Mouse (Mus musculus) neural tube, embryonic 11.5 days (tissue): ENCODE results near the gene Rasgrp2. TPM values are rescaled to one million over a fixed set of nuclear protein-coding genes. Genes with fewer than 3 reads are reported as not detected.

Experiments
- ATAC-seq: fragments of 200-750 bp; cut with Nextera tagmentation; 2 replicates; pipeline ENCODE4 v1.8.0; 2017; ENCODE audit warnings: moderate number of reproducible peaks, mild to moderate bottlenecking, moderate TSS enrichment, moderate library complexity; ENCODE audit not compliant: insufficient read depth, low FRiP score, low TSS enrichment
- DNase-seq: peaks from one replicate; pipeline ENCODE4 v3.0.0-alpha.2; 2015; ENCODE audit warnings: low spot score
- H3K27ac ChIP-seq: fragments of 300-500 bp; sonication (generic); 2 replicates; pipeline ENCODE4 v1.5.1; 2014; ENCODE audit warnings: low read depth, mild to moderate bottlenecking, low read length
- H3K27me3 ChIP-seq: fragments of 300-500 bp; sonication (generic); 2 replicates; pipeline ENCODE4 v1.6.1; 2014; ENCODE audit warnings: mild to moderate bottlenecking, low read length, mixed read lengths; ENCODE audit not compliant: control insufficient read depth, insufficient read depth
- H3K36me3 ChIP-seq: fragments of 300-500 bp; sonication (generic); 2 replicates; pipeline ENCODE4 v1.6.1; 2014; ENCODE audit warnings: mild to moderate bottlenecking, low read length, moderate library complexity, mixed read lengths; ENCODE audit not compliant: control insufficient read depth, insufficient read depth
- H3K4me1 ChIP-seq: fragments of 300-500 bp; sonication (generic); 2 replicates; pipeline ENCODE4 v1.6.1; 2014; ENCODE audit warnings: low read length, mixed read lengths; ENCODE audit not compliant: control insufficient read depth, insufficient read depth
- H3K4me2 ChIP-seq: fragments of 300-500 bp; sonication (generic); 2 replicates; pipeline ENCODE4 v1.6.1; 2014; ENCODE audit warnings: low read depth, mild to moderate bottlenecking, moderate library complexity
- H3K4me3 ChIP-seq: fragments of 300-500 bp; sonication (generic); 2 replicates; pipeline ENCODE4 v1.5.1; 2014; ENCODE audit warnings: low read depth, low read length
- H3K9ac ChIP-seq: fragments of 300-500 bp; sonication (generic); 2 replicates; pipeline ENCODE4 v1.6.1; 2014; ENCODE audit warnings: mild to moderate bottlenecking, low read length
- H3K9me3 ChIP-seq: fragments of 300-500 bp; sonication (generic); 2 replicates; pipeline ENCODE4 v1.6.1; 2016; ENCODE audit warnings: low read length; ENCODE audit not compliant: control insufficient read depth
- WGBS: fragments of 180-500 bp; shearing (Covaris S2); extraction: QIAGEN DNeasy Blood & Tissue Kit; methylation state at CpG from one replicate; pipeline ENCODE4 v1.1.7; 2014; 5-methylcytosine and 5-hydroxymethylcytosine counted together
- polyA plus RNA-seq: library from polyadenylated mRNA; unstranded; fragments of >200 nt; fragmentation: Nextera tagmentation; extraction: Ambion mirVana; gene quantifications from 2 replicates; pipeline ENCODE4 v1.2.1, GENCODE M21; 2014

The Rasgrp2 gene
- polyA plus RNA-seq, 1 experiment from 2014 or later, result 17.6 TPM

DNA sequence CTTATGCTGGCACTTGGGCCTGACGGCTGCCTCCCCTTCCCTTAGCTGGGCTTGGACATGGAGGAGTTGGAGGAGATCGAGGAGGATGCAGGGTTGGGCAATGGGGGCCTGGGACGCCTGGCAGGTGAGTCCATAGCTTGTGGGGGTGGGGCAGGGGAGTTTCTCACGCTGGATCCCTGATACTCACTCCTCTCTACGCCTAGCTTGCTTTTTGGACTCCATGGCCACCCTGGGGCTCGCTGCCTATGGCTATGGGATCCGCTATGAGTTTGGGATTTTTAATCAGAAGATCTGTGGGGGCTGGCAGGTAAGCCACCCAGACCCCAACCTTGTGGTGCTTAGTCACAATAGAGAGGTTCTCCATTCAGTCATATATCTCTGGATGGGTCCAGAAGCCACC lies 13.3 kb upstream of the Rasgrp2 start:
- Histone ChIP-seq H3K9ac (no peak overlapping the region), H3K9me3 (no peaks in the 10 kb centered on the region), H3K27ac (no peak overlapping the region), H3K27me3 (no peaks in the 10 kb centered on the region), H3K36me3 (no peaks in the 10 kb centered on the region), H3K4me1 (0 out of 2 replicates have a peak, but pooled peaks cover 7% of the 10 kb centered on the region), H3K4me3 (no peak overlapping the region), H3K4me2 (no peak overlapping the region)
- no peak for DNase-seq
- 87% methylated on average over 7 of the region's 7 CpGs for WGBS
- no peak for ATAC-seq

DNA sequence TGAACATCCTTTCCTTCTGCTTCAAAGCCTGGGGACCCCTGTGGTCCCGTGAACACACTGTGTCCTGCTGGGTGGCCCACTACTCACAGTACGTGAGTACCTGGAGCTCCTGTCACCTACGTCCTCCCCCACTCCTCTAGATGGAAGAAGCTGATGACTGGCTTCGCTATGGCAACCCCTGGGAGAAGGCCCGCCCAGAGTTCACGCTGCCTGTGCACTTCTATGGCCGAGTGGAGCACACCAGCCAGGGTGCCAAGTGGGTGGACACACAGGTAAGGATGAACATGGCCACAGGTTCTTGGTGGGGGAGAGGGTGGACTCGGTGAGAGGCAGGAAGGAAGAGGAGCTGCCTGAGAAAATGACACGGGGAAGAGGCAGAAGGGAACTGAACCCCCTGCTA lies 12.9 kb upstream of the Rasgrp2 start:
- no peaks in the 10 kb centered on the region for H3K9me3 ChIP-seq
- ATAC-seq, result no peak
- H3K4me1 ChIP-seq, result 0 out of 2 replicates have a peak, but pooled peaks cover 7% of the 10 kb centered on the region
- 67% methylated on average over 9 of the region's 9 CpGs for WGBS
- no peak overlapping the region for H3K4me3 ChIP-seq
- no peak overlapping the region for H3K4me2 ChIP-seq
- H3K27me3 ChIP-seq, result no peaks in the 10 kb centered on the region
- H3K36me3 ChIP-seq, result no peaks in the 10 kb centered on the region
- no peak overlapping the region for H3K27ac ChIP-seq
- DNase-seq, result no peak
- no peak overlapping the region for H3K9ac ChIP-seq

DNA sequence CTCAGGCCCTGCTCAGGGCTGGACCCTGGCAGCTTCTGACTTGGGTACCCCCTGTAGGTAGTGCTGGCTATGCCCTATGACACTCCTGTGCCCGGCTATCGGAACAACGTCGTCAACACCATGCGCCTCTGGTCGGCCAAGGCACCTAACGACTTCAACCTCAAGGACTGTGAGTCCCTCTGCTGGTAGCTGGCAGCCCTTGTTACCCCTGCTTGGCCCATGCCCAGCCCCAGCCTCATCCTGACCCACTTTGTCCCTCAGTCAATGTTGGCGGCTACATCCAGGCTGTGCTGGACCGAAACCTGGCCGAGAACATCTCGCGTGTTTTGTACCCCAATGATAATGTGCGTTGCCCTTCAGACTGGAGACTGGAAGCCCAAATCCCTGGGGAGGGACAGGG lies 11.1 kb upstream of the Rasgrp2 start:
- WGBS, result 82% methylated on average over 13 of the region's 13 CpGs
- Histone ChIP-seq H3K4me3 (no peak overlapping the region), H3K9me3 (no peaks in the 10 kb centered on the region), H3K9ac (no peak overlapping the region), H3K36me3 (no peaks in the 10 kb centered on the region), H3K4me1 (0 out of 2 replicates have a peak, but pooled peaks cover 7% of the 10 kb centered on the region), H3K27ac (no peak overlapping the region), H3K27me3 (no peaks in the 10 kb centered on the region), H3K4me2 (no peak overlapping the region)
- DNase-seq (no peak), ATAC-seq (no peak)

GRCm38 (mm10) chr19:6389803-6390202 lies 9.3 kb upstream of the Rasgrp2 start:
- WGBS, result 8% methylated on average over 16 of the region's 16 CpGs
- no peak overlapping the region for H3K27ac ChIP-seq
- H3K36me3 ChIP-seq, result no peaks in the 10 kb centered on the region
- H3K9ac ChIP-seq, result no peak overlapping the region
- H3K4me1 ChIP-seq, result 0 out of 2 replicates have a peak, but pooled peaks cover 3% of the 10 kb centered on the region
- H3K4me3 ChIP-seq, result no peak overlapping the region
- H3K9me3 ChIP-seq, result no peaks in the 10 kb centered on the region
- no peaks in the 10 kb centered on the region for H3K27me3 ChIP-seq
- DNase-seq, result no peak
- ATAC-seq, result no peak
- peak overlapping the region; percentile 39 for H3K4me2 ChIP-seq

GRCm38 (mm10) chr19:6390251-6390650 lies 8.9 kb upstream of the Rasgrp2 start:
- Histone ChIP-seq H3K27me3 (no peaks in the 10 kb centered on the region), H3K36me3 (no peaks in the 10 kb centered on the region), H3K9me3 (no peaks in the 10 kb centered on the region), H3K4me3 (no peak overlapping the region), H3K4me1 (0 out of 2 replicates have a peak, but pooled peaks cover 3% of the 10 kb centered on the region), H3K27ac (no peak overlapping the region), H3K4me2 (no peak overlapping the region), H3K9ac (no peak overlapping the region)
- 62% methylated on average over 6 of the region's 6 CpGs for WGBS
- no peak for ATAC-seq
- DNase-seq, result no peak

DNA sequence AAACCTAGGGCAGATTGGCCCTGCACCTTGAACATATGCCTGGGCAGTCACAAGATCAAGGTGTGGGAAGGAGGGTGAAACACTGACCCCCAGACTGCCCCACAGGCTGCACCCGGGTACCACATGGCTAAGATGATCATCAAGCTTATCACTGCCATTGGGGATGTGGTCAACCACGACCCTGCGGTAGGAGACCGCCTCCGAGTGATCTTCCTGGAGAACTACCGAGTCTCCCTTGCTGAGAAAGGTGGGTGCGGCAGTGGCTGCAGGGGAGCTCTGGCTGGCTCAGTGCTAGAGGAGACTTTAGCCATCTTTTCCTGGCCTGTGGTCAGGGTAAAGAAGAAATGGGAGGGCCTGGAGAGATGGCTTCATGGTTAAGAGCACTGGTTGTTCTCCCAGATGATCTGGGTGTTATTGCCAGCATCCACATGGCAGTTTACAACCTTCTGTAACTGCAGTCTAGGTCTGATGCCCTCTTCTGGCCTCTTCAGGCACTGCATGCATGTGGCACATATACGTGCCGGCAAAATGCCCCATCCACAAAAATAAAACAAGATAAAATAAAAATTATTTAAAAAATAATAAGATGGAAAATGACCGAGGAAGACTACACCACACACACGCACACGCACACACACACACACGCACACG lies 6.3 kb upstream of the Rasgrp2 start:
- 0 out of 2 replicates have a peak, but pooled peaks cover 3% of the 10 kb centered on the region for H3K4me1 ChIP-seq
- ATAC-seq (no peak), DNase-seq (no peak)
- H3K9ac ChIP-seq, result no peak overlapping the region
- no peak overlapping the region for H3K4me3 ChIP-seq
- H3K36me3 ChIP-seq, result no peaks in the 10 kb centered on the region
- H3K4me2 ChIP-seq, result no peak overlapping the region
- no peak overlapping the region for H3K27ac ChIP-seq
- no peaks in the 10 kb centered on the region for H3K27me3 ChIP-seq
- no peaks in the 10 kb centered on the region for H3K9me3 ChIP-seq
- 89% methylated on average over 14 of the region's 14 CpGs for WGBS

DNA sequence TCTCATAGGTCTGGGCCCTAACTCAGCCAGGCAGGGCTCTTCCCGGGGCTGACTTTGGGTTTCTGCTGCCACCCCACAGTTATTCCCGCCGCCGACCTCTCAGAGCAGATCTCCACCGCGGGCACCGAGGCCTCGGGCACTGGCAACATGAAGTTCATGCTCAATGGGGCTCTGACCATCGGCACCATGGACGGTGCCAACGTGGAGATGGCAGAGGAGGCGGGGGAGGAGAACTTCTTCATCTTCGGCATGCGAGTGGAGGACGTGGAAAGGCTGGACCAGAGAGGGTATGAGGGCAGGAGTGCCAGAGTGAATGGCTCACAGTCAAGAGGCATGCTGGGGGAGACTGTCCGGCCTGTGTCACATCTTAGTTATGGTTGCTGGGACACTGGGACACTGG lies 5.5 kb upstream of the Rasgrp2 start:
- DNase-seq (no peak), ATAC-seq (no peak)
- Histone ChIP-seq H3K36me3 (no peaks in the 10 kb centered on the region), H3K27ac (no peak overlapping the region), H3K4me2 (no peak overlapping the region), H3K27me3 (no peaks in the 10 kb centered on the region), H3K4me1 (peaks cover 5% of the 10 kb centered on the region; the same call in 1 of the 2 replicates), H3K9ac (no peak overlapping the region), H3K4me3 (no peak overlapping the region), H3K9me3 (no peaks in the 10 kb centered on the region)
- WGBS, result 92% methylated on average over 16 of the region's 16 CpGs

- H3K27me3 ChIP-seq, result peaks cover 20% of the 10 kb centered on the region
- 89% methylated on average over 5 of the region's 5 CpGs for WGBS
- no peak for ATAC-seq
Observed at GRCm38 (mm10) chr19:6396237-6396636, 2.9 kb upstream of the Rasgrp2 start.

DNA sequence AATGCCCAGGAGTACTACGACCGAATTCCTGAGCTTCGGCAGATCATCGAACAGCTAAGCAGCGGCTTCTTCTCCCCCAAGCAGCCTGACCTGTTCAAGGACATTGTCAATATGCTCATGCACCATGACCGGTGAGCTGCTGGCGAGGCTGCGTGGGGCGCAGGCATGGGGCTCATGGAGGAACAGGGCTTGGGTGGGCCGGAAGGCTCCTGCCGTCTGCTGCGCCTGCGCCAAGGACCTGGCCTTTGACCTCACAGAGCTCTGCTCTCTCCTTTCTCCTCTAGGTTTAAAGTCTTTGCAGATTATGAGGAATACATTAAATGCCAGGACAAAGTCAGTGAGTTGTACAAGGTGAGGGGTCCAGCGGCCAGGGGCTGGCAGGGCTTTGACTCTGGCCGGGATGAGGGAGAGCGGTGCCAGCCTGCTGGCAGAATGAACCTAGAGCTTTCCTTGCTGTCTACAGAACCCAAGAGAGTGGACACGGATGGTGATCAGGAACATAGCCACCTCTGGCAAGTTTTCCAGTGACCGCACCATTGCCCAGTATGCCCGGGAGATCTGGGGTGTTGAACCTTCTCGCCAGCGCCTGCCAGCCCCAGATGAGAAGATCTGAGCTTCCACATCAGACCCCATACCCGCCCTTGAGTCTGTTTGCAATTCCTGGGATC lies 1.4 kb upstream of the Rasgrp2 start:
- no peaks in the 10 kb centered on the region for H3K9me3 ChIP-seq
- no peak overlapping the region for H3K9ac ChIP-seq
- peaks cover 28% of the 10 kb centered on the region for H3K4me1 ChIP-seq
- no peak for DNase-seq
- no peaks in the 10 kb centered on the region for H3K36me3 ChIP-seq
- no peak for ATAC-seq
- no peak overlapping the region for H3K27ac ChIP-seq
- no peak overlapping the region for H3K4me3 ChIP-seq
- H3K4me2 ChIP-seq, result no peak overlapping the region
- WGBS, result 89% methylated on average over 21 of the region's 22 CpGs
- peaks cover 26% of the 10 kb centered on the region for H3K27me3 ChIP-seq

More at GRCm38 (mm10) chr19:6396237-6396636, 2.9 kb upstream of the Rasgrp2 start:
- H3K9me3 ChIP-seq, result no peaks in the 10 kb centered on the region
- H3K27ac ChIP-seq, result no peak overlapping the region
- no peak overlapping the region for H3K4me3 ChIP-seq
- H3K4me2 ChIP-seq, result no peak overlapping the region
- no peak for DNase-seq
- H3K36me3 ChIP-seq, result no peaks in the 10 kb centered on the region
- H3K4me1 ChIP-seq, result peaks cover 21% of the 10 kb centered on the region
- H3K9ac ChIP-seq, result no peak overlapping the region
